Mouse (Mus musculus): ENCODE results near the gene Cald1. TPM values are rescaled to one million over a fixed set of nuclear protein-coding genes. Genes with fewer than 3 reads are reported as not detected.

Cald1 gene
- polyA plus RNA-seq, 1 experiment = 93.3 TPM

DNA sequence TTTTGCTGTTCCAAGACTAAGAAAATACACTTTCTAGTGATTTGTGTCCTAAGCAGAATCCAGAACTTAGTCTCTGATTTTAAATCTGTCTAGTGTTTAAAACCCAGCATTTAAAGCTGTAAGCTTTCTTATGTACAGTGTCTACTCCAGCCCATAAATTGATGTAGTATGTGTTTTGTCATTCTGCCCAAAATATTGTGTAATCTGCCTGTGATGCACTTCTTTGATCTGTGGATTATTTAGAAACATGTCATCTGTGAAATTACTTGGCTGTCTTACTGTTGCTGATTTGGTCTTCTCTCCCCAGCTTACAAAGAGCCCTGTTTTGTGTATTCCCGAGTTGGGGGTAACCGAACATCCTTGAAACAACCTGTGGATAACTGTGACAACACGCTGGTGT, 199.6 kb downstream of the Cald1 start:
- WGBS = 80% methylated on average over 3 of the region's 3 CpGs
- Histone ChIP-seq H3K27ac (ENCODE audit: control insufficient read depth, insufficient read depth, low read depth, low read length, poor library complexity) (no peak overlapping the region), H3K4me3 (replicated peaks; ENCODE audit: control insufficient read depth, low read depth, low read length) (no peak overlapping the region), H3K4me1 (ENCODE audit: control insufficient read depth, insufficient read depth, low read length) (no peaks in the 10 kb centered on the region)
- TF ChIP-seq POLR2A (IDR thresholded peaks at IDR 0.05; ENCODE audit: borderline replicate concordance, control insufficient read depth, low read depth, low read length) = no peak
- no peak for TF ChIP-seq CTCF (IDR thresholded peaks at IDR 0.05; ENCODE audit: control insufficient read depth, insufficient read depth, low read length)

DNA sequence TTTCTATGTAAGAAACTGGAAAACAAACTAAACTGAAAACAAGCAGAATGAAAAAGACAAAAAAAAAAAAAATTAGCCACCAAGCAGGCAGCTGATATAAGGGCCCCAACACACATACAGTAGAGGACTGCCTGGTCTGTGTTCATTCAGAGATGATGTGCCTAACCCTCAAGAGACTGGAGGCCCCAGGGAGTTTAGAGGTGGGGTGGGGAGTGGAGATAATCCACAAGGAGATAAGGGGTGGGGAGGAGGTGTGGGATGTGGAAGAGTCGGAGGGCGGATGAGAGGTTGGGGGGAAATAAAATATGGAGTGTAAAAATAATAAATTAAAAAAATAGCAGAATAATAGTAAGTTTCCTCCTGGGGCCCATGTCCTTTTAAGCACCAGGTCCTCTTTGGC, 207.3 kb downstream of the Cald1 start:
- 90% methylated on average over 2 of the region's 2 CpGs for WGBS
- Histone ChIP-seq H3K4me3 (replicated peaks; ENCODE audit: control insufficient read depth, low read depth, low read length) (no peak overlapping the region), H3K27ac (ENCODE audit: control insufficient read depth, insufficient read depth, low read depth, low read length, poor library complexity) (no peak overlapping the region), H3K4me1 (ENCODE audit: control insufficient read depth, insufficient read depth, low read length) (no peaks in the 10 kb centered on the region)
- TF ChIP-seq POLR2A (IDR thresholded peaks at IDR 0.05; ENCODE audit: borderline replicate concordance, control insufficient read depth, low read depth, low read length) (no peak), CTCF (IDR thresholded peaks at IDR 0.05; ENCODE audit: control insufficient read depth, insufficient read depth, low read length) (no peak)

DNA sequence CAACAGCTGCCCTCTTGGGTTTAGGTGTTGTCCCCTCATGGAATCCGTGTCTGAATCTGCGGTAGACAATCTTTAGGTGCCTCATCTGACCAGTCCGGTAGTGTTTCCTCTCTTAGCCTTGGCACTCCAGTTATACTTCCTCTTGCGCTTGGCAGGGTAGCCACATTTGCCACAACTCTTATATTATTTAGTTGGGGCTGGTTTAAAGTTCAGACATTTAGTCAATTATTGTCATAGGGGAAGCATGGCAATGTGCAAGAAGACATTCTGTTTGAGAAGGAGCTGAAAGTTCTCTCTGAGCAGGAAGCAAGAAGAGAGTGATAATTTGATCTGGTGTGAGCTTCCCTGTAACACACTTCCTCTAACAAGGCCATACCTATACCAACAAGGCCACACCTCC, 212.4 kb downstream of the Cald1 start:
- Histone ChIP-seq H3K4me1 (ENCODE audit: control insufficient read depth, insufficient read depth, low read length) (no peaks in the 10 kb centered on the region), H3K27ac (ENCODE audit: control insufficient read depth, insufficient read depth, low read depth, low read length, poor library complexity) (no peak overlapping the region), H3K4me3 (replicated peaks; ENCODE audit: control insufficient read depth, low read depth, low read length) (no peak overlapping the region)
- 7% methylated on average over 4 of the region's 4 CpGs for WGBS
- TF ChIP-seq CTCF (IDR thresholded peaks at IDR 0.05; ENCODE audit: control insufficient read depth, insufficient read depth, low read length) = no peak
- no peak for TF ChIP-seq POLR2A (IDR thresholded peaks at IDR 0.05; ENCODE audit: borderline replicate concordance, control insufficient read depth, low read depth, low read length)

DNA sequence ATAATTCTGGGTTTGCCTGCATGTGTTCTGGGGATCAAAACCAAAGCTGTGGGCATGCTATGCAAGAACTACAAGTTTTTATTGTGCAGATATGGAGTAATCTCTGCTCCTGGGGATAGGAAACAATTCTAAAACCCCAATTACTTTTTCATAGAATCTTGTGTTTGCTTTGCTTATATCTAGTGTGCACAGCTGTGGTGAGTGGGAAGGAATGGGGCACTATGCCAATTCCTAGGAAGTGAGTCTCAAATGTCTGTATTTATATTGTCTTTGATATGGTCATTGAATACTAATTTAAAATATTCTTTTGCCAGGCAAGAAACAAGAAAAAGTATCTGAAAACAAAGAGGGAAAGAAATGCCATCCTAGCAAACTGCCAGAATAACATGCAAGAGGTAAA, 226.1 kb downstream of the Cald1 start:
- Histone ChIP-seq H3K4me3 (replicated peaks; ENCODE audit: control insufficient read depth, low read depth, low read length) (no peak overlapping the region), H3K4me1 (ENCODE audit: control insufficient read depth, insufficient read depth, low read length) (no peaks in the 10 kb centered on the region), H3K27ac (ENCODE audit: control insufficient read depth, insufficient read depth, low read depth, low read length, poor library complexity) (no peak overlapping the region)
- TF ChIP-seq CTCF (IDR thresholded peaks at IDR 0.05; ENCODE audit: control insufficient read depth, insufficient read depth, low read length) (no peak), POLR2A (IDR thresholded peaks at IDR 0.05; ENCODE audit: borderline replicate concordance, control insufficient read depth, low read depth, low read length) (no peak)

Other genes with a start within 250 kb of the Cald1 start
- 2.1 and 3.1 TPM in 2 replicates for gene Akr1b8, start 244.4 kb upstream of the Cald1 start, polyA plus RNA-seq (2011; ENCODE audit: insufficient read depth, insufficient read length, low replicate concordance, missing spikeins)
- gene Akr1b10, start 214.3 kb upstream of the Cald1 start, polyA plus RNA-seq (2011; ENCODE audit: insufficient read depth, insufficient read length, low replicate concordance, missing spikeins) = 10.4 and 15.7 TPM in 2 replicates
- 2.4 TPM in 1 of 2 replicates, not detected in the other for gene Akr1b7, start 186.2 kb upstream of the Cald1 start, polyA plus RNA-seq (2011; ENCODE audit: insufficient read depth, insufficient read length, low replicate concordance, missing spikeins)
- 201 and 347 TPM in 2 replicates for gene Bpgm, start 122.3 kb upstream of the Cald1 start, polyA plus RNA-seq (2011; ENCODE audit: insufficient read depth, insufficient read length, low replicate concordance, missing spikeins)
- gene Agbl3, start 181.9 kb downstream of the Cald1 start, polyA plus RNA-seq (2011; ENCODE audit: insufficient read depth, insufficient read length, low replicate concordance, missing spikeins) = 3.9 and 4.5 TPM in 2 replicates